Mouse (Mus musculus): Measurements from ENCODE around the gene Sp2.

GRCm38 (mm10) chr11:96991501-96991900 is 8.7 kb upstream of the Sp2 start:
- no peak for TF ChIP-seq POLR2A (IDR thresholded peaks at IDR 0.05; ENCODE audit: insufficient read depth, low read depth, low read length)
- TF ChIP-seq CTCF (IDR thresholded peaks at IDR 0.05): no peak
